Mouse (Mus musculus): ENCODE data around the gene Tspan12.
"Not testable (repeated sequence)": the region's sequence is repeated elsewhere in the genome, so short reads cannot be mapped to it uniquely, and the experiment has no call there.

The Tspan12 gene

GRCm38 (mm10) chr6:21852344-21852785, at the start of gene Tspan12:
Tspan12 (minus strand) TSS chr6:21852515.
- CTCF ChIA-PET = no interaction called here

GRCm38 (mm10) chr6:21894451-21894850, 42.1 kb upstream of the Tspan12 start:
- CTCF ChIA-PET = no interaction called here

- CTCF ChIA-PET = no interaction called here
These were observed 36.8 kb upstream of the Tspan12 start for GRCm38 (mm10) chr6:21889101-21889500.

- CTCF ChIA-PET = not testable (repeated sequence)
These were observed 35.7 kb upstream of the Tspan12 start for GRCm38 (mm10) chr6:21887971-21888370.

- CTCF ChIA-PET = no interaction called here
These were observed 27.2 kb upstream of the Tspan12 start for GRCm38 (mm10) chr6:21879496-21879895.

GRCm38 (mm10) chr6:21867310-21867709, 15.0 kb upstream of the Tspan12 start:
- CTCF ChIA-PET = no interaction called here

GRCm38 (mm10) chr6:21864179-21864578, 11.9 kb upstream of the Tspan12 start:
- CTCF ChIA-PET = no interaction called here

GRCm38 (mm10) chr6:21863561-21863960, 11.2 kb upstream of the Tspan12 start:
- CTCF ChIA-PET = no interaction called here

- CTCF ChIA-PET = no interaction called here
These were observed 9.0 kb upstream of the Tspan12 start for GRCm38 (mm10) chr6:21861316-21861715.

GRCm38 (mm10) chr6:21857843-21858242, 5.5 kb upstream of the Tspan12 start:
- CTCF ChIA-PET = interaction anchor here (0.7 kb wide), 1 partner anchor 151 kb away, joined by 3 read pairs; no protein-coding TSS in a partner anchor

- CTCF ChIA-PET = no interaction called here
These were observed 3.6 kb upstream of the Tspan12 start for GRCm38 (mm10) chr6:21855921-21856320.

GRCm38 (mm10) chr6:21853342-21853741, 1.0 kb upstream of the Tspan12 start:
- CTCF ChIA-PET = no interaction called here

- CTCF ChIA-PET = no interaction called here
These were observed 545 bp downstream of the Tspan12 start for GRCm38 (mm10) chr6:21851596-21852343.

- CTCF ChIA-PET = no interaction called here
These were observed 1.0 kb downstream of the Tspan12 start for GRCm38 (mm10) chr6:21851346-21851595.

- CTCF ChIA-PET = no interaction called here
These were observed 1.6 kb downstream of the Tspan12 start for GRCm38 (mm10) chr6:21850526-21851345.

GRCm38 (mm10) chr6:21848808-21849207, 3.5 kb downstream of the Tspan12 start:
- CTCF ChIA-PET = no interaction called here

GRCm38 (mm10) chr6:21839976-21840775, 12.1 kb downstream of the Tspan12 start:
- CTCF ChIA-PET = no interaction called here

- CTCF ChIA-PET = no interaction called here
These were observed 13.0 kb downstream of the Tspan12 start for GRCm38 (mm10) chr6:21839244-21839814.

- CTCF ChIA-PET = no interaction called here
These were observed 18.8 kb downstream of the Tspan12 start for GRCm38 (mm10) chr6:21833531-21833930.

GRCm38 (mm10) chr6:21831871-21832270, 20.4 kb downstream of the Tspan12 start:
- CTCF ChIA-PET = interaction anchor here (0.6 kb wide), 1 partner anchor 31 kb away, joined by 3 read pairs; no protein-coding TSS in a partner anchor

- CTCF ChIA-PET = no interaction called here
These were observed 21.4 kb downstream of the Tspan12 start for GRCm38 (mm10) chr6:21830931-21831330.

GRCm38 (mm10) chr6:21829930-21830329, 22.4 kb downstream of the Tspan12 start:
- CTCF ChIA-PET = no interaction called here
